Mouse (Mus musculus) retina, postnatal 1 day (tissue): ENCODE data around the gene Apba3.

Source experiments
- DNase-seq: peaks from one replicate; pipeline ENCODE4 v3.0.0-alpha.2; 2012

Gene Apba3

DNA sequence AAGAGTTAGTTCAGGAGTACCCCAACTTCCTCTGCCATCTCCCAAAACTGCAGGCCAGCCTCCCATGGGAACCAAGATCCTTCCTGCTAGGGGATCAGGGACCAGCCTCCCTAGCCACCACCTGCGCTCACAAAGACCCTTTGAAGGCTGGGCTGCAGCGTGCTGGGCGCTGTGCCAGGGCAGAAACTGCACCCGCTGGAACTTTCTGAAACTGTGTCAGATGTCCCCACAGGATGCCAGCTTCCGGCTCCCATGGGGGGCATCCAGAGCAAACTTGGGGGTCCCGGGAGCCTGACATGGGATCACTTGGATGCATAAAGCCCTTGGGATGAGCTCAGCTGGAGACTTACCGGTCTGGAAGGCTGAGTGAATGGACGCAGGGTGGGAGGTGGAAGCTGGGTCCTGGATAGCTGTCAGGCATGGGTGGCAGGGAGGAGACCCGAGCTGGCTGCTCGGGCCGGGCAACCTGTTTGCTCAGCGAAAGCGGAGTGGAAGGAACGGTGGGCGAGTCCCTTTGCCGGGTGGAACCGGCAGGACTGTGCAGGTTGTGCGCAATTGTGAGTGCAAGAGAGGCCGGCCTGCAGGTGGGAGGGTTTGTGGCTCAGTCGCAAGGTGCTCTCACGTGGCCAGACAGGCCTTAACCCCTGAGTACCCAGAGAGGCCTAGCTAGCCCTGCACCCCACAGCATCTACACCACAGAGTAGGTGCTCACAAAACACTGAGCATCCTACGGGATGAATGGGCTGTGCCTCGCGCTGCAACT lies 24.1 kb downstream of the Apba3 start:
- DNase-seq: peak; percentile 59

GRCm38 (mm10) chr10:81291511-81292104 lies 24.8 kb downstream of the Apba3 start, which contains the start of gene Tjp3:
Gene Tjp3 (minus strand): TSS chr10:81291581.
- DNase-seq: no peak

GRCm38 (mm10) chr10:81292554-81293333 lies 26.0 kb downstream of the Apba3 start, which contains the start of gene Pip5k1c:
Gene Pip5k1c (plus strand): TSS chr10:81292963.
- DNase-seq: peak; percentile 100

GRCm38 (mm10) chr10:81293334-81294030 lies 26.7 kb downstream of the Apba3 start:
- no peak for DNase-seq

DNA sequence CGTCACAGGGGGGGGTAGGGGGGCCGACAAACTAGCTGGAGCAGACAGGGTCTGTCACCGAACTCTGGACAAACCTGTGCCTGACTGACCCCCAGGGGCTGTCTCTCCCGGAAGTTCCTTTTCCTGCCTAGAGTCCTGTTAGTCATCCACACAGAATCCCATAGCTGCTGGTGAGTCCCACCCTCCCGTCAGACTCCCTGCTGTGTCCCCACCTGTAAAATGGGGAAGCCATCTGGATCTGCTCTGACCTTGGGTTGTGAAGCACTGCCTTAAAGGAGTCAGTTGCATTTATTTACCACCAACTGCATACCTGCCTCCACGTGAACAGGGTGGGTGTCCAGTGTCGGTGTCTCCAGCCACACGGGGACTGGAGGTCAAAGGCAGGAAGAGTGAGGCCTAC lies 27.7 kb downstream of the Apba3 start:
- DNase-seq: no peak

DNA sequence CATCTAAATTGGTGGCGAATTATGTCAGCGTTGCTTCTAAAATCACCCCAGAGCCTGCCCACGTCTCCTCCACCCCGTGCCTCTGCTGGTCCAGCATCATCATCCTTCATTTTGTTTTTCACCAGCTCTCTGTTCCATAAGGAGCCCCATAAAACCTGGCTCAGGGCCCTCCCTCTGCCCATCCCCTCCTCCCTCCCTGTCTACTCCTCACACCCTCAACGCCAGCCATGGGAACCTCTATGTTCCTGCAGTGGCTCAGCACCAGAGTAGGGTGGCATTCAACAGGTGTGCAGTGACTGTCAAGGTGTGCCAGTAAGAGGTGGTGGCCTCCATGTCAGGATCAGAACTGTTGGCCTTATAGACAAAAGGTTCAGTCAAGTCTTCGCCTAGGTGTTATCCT lies 28.4 kb downstream of the Apba3 start:
- no peak for DNase-seq

- no peak for DNase-seq
Observed at GRCm38 (mm10) chr10:81297246-81297645, 30.5 kb downstream of the Apba3 start.

GRCm38 (mm10) chr10:81297845-81298244 lies 31.1 kb downstream of the Apba3 start:
- no peak for DNase-seq

GRCm38 (mm10) chr10:81298369-81299100 lies 31.8 kb downstream of the Apba3 start:
- no peak for DNase-seq

DNA sequence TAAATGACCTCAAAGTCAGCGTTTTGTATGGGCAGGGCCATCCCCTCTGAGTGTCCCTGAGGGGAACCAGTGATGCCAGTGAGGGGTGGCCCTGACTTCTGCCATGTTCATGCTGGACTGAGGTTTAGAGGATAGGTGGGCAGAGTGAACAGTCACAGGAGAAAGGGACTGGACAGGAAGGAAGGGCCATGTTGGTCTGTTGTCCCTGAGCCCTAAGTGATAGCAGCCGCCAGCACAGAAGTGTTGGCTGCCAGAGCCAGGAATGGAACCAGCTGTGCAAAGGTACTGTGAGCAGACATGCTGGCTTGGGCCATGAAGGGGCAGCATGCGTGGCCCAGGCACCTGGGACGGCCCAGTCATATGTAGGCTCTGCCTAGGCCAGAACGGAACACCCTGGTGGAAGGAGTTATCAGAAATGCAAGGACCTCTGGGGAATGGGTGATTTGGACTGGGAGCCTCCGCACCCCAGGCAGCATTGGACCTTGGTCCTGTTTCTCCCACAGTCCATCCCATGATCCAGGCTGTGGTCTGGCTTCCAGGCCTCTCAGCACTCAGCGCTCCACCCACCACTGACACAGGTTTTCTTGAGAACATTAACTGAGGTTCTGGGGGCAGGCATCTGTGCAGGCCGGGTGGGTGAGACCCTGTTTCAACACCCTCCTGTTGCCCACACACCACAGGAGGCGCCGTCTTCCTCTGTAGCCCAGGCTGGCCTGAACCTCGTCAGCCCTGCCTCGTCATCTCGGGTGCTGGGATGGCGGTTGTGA lies 33.0 kb downstream of the Apba3 start:
- no peak for DNase-seq

- DNase-seq: no peak
Observed at GRCm38 (mm10) chr10:81300352-81300907, 33.7 kb downstream of the Apba3 start.

DNA sequence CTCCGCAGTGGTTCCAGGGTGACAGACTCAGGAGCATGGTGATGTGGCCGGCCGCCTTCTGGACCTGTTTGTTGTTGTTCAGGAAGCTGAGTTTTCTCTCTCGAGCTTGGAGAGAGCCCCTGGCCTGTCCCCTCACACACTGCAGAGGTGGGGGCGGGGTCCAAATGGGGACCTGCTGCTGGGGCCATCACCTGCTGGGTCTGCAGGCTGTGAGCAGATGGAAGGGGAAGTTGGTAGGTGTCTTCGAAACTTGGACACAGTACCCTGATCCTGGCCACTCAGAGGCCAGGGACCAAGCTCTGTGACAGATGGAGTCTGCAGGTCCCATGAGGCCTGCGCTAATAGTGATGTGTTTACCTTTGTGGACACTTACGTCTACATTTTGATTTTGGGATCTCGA lies 34.6 kb downstream of the Apba3 start:
- DNase-seq: no peak

DNA sequence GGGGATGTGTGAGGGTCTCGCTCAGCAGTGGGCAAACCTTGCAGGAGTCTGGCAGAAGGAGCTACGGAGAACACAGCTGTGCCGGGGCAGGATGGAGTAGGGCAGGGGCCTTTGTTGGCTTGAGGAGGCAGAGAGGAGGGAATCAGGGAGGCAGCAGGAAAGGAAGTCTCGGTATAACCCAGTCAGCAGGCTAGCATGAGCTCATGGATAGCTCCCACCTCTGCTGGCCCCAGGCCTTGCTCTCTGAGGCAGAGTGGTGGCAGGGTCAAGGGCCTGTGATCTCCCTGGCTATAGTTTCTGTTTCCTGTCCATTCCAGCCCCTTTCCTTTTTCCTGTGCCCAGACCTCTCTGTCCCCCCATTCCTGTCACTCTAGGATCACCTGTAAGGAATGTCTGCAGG lies 35.5 kb downstream of the Apba3 start:
- DNase-seq: no peak

DNA sequence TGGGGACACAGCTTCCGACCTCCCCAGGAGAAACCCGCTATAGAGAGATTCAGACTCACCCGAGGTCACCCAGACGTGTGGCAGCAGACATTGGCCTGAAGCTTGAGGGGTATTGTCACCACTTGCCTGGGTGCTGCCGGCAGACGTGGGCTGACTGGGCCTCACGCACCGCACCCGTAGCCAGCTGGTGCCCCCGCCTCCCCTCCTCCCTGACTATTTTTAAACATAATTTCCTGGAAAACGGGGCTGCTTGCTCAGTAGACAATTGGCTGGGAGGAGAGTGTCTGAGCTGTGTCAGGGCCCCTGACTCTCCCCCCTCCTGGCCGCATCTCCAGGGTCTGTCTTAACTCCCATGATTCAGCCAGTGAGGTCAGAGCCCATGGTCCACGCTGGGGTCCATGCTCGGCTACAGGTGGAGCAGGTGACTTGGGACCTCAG lies 36.0 kb downstream of the Apba3 start:
- DNase-seq: no peak

GRCm38 (mm10) chr10:81303258-81303657 lies 36.5 kb downstream of the Apba3 start:
- DNase-seq: no peak

DNA sequence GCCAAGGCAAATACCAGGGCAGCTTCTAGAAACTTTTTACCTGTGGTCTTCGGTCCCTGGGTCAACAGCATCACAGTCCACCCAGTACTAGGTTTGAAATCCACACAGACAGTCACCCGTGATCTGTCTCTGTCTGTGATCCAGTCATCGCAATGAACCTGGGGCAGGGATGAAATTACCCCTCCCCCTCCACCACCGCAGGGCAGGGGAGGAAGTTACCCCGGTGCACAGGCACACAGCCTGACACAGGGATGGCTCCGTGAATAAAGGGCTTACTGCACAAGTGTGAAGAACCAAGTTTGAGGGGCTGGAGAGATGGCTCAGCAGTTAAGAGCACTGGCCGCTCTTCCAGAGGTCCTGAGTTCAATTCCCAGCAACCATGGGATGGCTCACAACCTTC lies 37.0 kb downstream of the Apba3 start:
- DNase-seq: no peak

DNA sequence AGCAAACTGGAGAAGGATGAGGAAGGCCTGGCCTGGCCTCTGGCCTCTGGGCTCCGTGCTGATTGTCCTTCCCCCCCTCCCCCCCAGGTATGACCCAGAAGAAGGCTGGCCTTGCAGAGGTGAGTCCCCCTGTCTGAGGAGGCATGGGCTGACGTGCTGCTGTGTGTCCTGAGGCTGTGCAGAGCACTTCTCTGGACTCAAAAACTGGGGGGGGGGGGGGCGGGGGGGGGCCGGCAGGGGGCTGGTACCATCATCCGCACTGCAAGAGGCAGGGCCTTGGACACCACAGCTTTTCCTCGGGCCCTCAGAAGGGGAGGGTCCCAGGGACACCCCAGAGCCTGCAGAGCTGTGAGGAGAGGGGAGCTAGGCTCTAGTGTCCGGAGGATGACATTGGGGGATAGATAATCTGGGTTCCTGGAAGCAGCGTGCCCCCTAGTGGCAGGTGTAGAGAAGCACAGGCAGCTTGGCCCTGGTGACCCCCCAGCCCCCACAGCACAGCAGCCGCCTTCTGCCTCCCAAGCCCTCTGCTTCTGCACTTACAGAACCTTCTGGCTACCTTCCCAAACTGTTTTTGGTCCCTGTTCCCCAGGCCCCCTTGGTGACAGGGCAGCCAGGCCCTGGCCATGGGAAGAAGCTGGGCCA lies 38.0 kb downstream of the Apba3 start:
- DNase-seq: peak; percentile 76

DNA sequence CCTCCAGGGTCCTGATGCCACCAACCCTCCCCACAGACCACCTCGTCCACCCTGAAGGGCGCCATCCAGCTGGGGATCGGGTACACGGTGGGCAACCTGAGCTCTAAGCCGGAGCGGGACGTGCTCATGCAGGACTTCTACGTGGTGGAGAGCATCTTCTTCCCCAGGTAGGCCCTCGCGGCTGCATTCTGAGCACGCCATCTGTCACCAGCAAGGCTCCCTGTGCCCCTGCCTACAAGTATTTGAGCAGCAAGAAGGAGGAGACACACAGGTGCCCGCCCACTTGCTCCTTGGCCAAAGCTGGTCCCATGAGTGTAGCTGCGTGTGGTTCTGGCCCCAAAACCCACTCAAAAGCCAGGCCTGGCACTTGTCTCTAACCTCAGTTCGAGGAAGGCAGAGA lies 38.9 kb downstream of the Apba3 start:
- no peak for DNase-seq

DNA sequence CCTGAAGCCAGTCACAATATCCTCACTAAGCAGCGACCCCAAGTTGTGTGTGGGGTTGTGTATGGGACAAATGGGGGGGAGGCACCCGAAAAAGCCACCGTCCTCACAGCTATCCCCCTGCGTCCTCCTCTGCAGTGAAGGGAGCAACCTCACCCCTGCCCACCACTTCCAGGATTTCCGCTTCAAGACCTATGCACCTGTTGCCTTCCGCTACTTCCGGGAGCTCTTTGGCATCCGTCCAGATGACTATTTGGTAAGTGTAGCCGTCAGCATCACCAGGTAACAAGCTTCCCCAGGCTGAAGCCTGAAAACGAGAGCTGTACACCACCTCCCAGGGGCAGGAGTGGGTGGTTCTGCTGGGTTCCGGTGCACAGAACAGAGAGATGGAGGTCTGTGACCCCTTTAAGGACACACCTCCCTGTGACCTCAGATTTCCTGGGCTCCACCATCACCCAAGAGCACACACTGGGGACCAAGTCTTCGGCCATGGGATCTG lies 39.5 kb downstream of the Apba3 start:
- DNase-seq: no peak
